10 mouse cellular contexts compared by ENCODE assay signal in the genomic region with DNA sequence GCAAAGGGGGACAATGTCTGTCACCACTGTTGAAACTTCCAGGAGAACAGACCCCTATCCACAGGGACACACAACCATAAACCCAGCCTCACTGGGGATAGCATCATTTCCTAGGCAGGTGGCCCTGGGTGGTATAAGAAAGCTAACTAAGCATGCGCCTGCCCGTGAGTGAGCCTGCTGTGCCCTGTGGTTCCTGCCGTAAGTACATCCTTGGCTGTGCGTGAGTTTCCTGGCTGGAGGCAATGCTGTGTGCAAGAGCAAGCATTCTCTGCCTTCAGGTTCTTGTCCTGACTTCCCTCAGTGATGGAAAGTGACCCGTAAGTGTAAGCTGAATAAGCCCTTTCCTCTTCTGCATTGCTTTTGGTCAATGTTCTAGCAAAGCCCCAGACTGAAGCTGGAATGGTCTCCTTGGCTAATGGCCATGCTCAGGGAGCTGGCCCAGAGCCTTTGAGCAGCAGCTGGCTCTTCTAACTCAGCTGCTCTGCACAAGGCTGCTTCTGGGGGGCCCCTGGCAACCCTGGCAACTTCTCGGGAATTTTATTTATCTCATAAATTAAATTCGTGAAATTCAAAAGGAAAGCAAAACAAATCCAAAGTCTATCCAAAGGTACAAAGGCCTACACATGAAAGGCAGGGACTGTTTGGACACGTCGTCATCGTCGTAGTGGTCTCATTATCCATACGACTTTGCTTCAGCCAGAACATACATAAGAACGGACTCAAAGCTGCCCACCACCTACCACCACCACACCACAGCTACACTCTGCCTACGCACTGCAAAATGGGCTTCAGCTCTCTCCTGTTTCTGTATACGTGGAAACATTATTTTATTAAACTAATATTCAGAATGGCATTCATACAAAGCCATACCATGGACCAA. TPM values are rescaled to one million over a fixed set of nuclear protein-coding genes. Genes with fewer than 3 reads are reported as not detected.
A peak's percentile ranks its signal among the peaks of the same experiment; 100 is the strongest.
DNase-seq lines count a peak whose midpoint lies in the region; ATAC-seq lines count a peak whose summit lies in the region.
"Had no signal": no experiment of that assay in that cellular context is flagged by ENCODE, and none has a peak within 500 bp of the region (broad histone marks: within the 10 kb centered on the region; RNA-seq: fewer than 3 reads in every experiment).

No protein-coding gene starts in this region.

- H3K9me3 ChIP-seq in lung, embryonic 16.5 days (ENCODE audit: control insufficient read depth, low read length), result no peaks in the 10 kb centered on the region
- no peaks in the 10 kb centered on the region for H3K9me3 ChIP-seq in limb, embryonic 10.5 days (replicated peaks)
- H3K9me3 ChIP-seq in stomach, embryonic 15.5 days, result no peaks in the 10 kb centered on the region

- H3K4me1 ChIP-seq in lung, embryonic 16.5 days (replicated peaks; ENCODE audit: control insufficient read depth, insufficient read depth, low read length), result peaks cover 31% of the 10 kb centered on the region
- peaks cover 42% of the 10 kb centered on the region for H3K4me1 ChIP-seq in limb, embryonic 10.5 days
- H3K4me1 ChIP-seq in stomach, embryonic 15.5 days, result peaks cover 27% of the 10 kb centered on the region; the same call in 1 of the 2 replicates

- H3K4me2 ChIP-seq in lung, embryonic 16.5 days (ENCODE audit: low read depth, low read length), result no peak overlapping the region
- no peak overlapping the region for H3K4me2 ChIP-seq in stomach, embryonic 15.5 days

- peak overlapping the region; percentile 48; the same call in 1 of the 2 replicates for H3K27ac ChIP-seq in lung, embryonic 16.5 days (ENCODE audit: low read length)
- H3K27ac ChIP-seq in limb, embryonic 10.5 days, result peak overlapping the region; percentile 42; the same call in 1 of the 2 replicates
- H3K27ac ChIP-seq in stomach, embryonic 15.5 days, result 0 out of 2 replicates have a peak overlapping the region, but pooled peaks have one; percentile 9
- H3K27ac ChIP-seq: layer of hippocampus, adult 2 months had no signal

- H3K27me3 ChIP-seq in lung, embryonic 16.5 days (ENCODE audit: control insufficient read depth, insufficient read depth, low read depth, low read length), result no peaks in the 10 kb centered on the region
- peaks cover 4% of the 10 kb centered on the region for H3K27me3 ChIP-seq in limb, embryonic 10.5 days (ENCODE audit: low read depth, poor library complexity, severe bottlenecking)
- no peaks in the 10 kb centered on the region for H3K27me3 ChIP-seq in stomach, embryonic 15.5 days (replicated peaks)

- no peak overlapping the region for H3K9ac ChIP-seq in lung, embryonic 16.5 days (ENCODE audit: low read length)
- H3K9ac ChIP-seq in stomach, embryonic 15.5 days, result no peak overlapping the region

- H3K4me3 ChIP-seq in lung, embryonic 16.5 days (ENCODE audit: low read length), result no peak overlapping the region
- no peak overlapping the region for H3K4me3 ChIP-seq in limb, embryonic 10.5 days
- H3K4me3 ChIP-seq in stomach, embryonic 15.5 days (replicated peaks), result no peak overlapping the region
- H3K4me3 ChIP-seq: layer of hippocampus, adult 2 months had no signal

- H3K36me3 ChIP-seq in lung, embryonic 16.5 days (ENCODE audit: control insufficient read depth, insufficient read depth, low read length), result no peaks in the 10 kb centered on the region
- H3K36me3 ChIP-seq in limb, embryonic 10.5 days, result no peaks in the 10 kb centered on the region
- H3K36me3 ChIP-seq in stomach, embryonic 15.5 days, result no peaks in the 10 kb centered on the region

- ATAC-seq in lung, embryonic 16.5 days (ENCODE audit: low read depth), result peak; percentile 78
- ATAC-seq in stomach, embryonic 15.5 days (ENCODE audit: insufficient read depth, low FRiP score, low read depth), result no peak
- ATAC-seq: activated CD4-positive, CD25-positive, alpha-beta regulatory T cell, adult 4 months had no signal

- peak; percentile 50 for DNase-seq in gastrocnemius, postnatal 10 days
- DNase-seq in gastrocnemius, postnatal 25 days, result no peak
- no peak for DNase-seq in lung, adult 18-20 months
- DNase-seq in limb, embryonic 10.5 days (ENCODE audit: low spot score), result no peak
- DNase-seq in retina, postnatal 1 day, result no peak
- no peak for DNase-seq in spleen, adult 18-20 months

- WGBS in lung, embryonic 16.5 days, result 56% methylated on average over 15 of the region's 15 CpGs
- 86% methylated on average over 15 of the region's 15 CpGs for WGBS in limb, embryonic 10.5 days
- 71% methylated on average over 15 of the region's 15 CpGs for WGBS in stomach, embryonic 15.5 days

RNA-seq across cellular contexts. Expression of gene Mab21l3, which starts 50.7 kb away (rescaled TPM):
- total RNA-seq in gastrocnemius, postnatal 10 days (2021), result under 1 TPM in 1 of 2 experiments, not detected in 1; 0.09 TPM
- not detected for total RNA-seq in gastrocnemius, postnatal 25 days (2021)
- 0.36 and 0.43 TPM in 2 replicates for polyA plus RNA-seq in lung, embryonic 16.5 days (2015; fragmentation: Nextera tagmentation; extraction: Ambion mirVana)
- 0.31 and 1.0 TPM in 2 replicates for polyA plus RNA-seq in limb, embryonic 10.5 days (2016; fragmentation: Nextera tagmentation; extraction: Ambion mirVana)
- 4.1 and 5.8 TPM in 2 replicates for polyA plus RNA-seq in stomach, embryonic 15.5 days (2015; fragmentation: Nextera tagmentation; extraction: Ambion mirVana)
- polyA plus RNA-seq: activated CD4-positive, CD25-positive, alpha-beta regulatory T cell, adult 4 months had no signal
